Mouse (Mus musculus) limb, embryonic 11.5 days (tissue): ENCODE measurements at regions not wholly inside any gene's neighbourhood (a gene's known extent, or its start where the extent isn't known, plus 50 kb on each side); places are given as distances from the start of the nearest gene placed in this dataset.

Experiments
- ATAC-seq: fragments of 200-750 bp; cut with Nextera tagmentation; 2 replicates; pipeline ENCODE4 v1.8.0; 2017; ENCODE audit warnings: low read depth; ENCODE audit not compliant: insufficient number of reproducible peaks, low FRiP score, low TSS enrichment
- DNase-seq: peaks from one replicate; pipeline ENCODE4 v3.0.0-alpha.2; 2015; ENCODE audit warnings: low spot score
- H3K27ac ChIP-seq: fragments of 300-500 bp; sonication (generic); replicated peaks from 2 replicates; pipeline ENCODE4 v1.5.1; 2014; ENCODE audit warnings: low read depth, mild to moderate bottlenecking, low read length
- H3K27me3 ChIP-seq: fragments of 300-500 bp; sonication (generic); 2 replicates; pipeline ENCODE4 v1.6.1; 2014; ENCODE audit warnings: mild to moderate bottlenecking, low read length, mixed read lengths; ENCODE audit not compliant: control insufficient read depth, insufficient read depth
- H3K36me3 ChIP-seq: fragments of 300-500 bp; sonication (generic); 2 replicates; pipeline ENCODE4 v1.6.1; 2014; ENCODE audit warnings: mild to moderate bottlenecking, low read length, moderate library complexity, mixed read lengths; ENCODE audit not compliant: control insufficient read depth, insufficient read depth
- H3K4me1 ChIP-seq: fragments of 300-500 bp; sonication (generic); 2 replicates; pipeline ENCODE4 v1.6.1; 2014; ENCODE audit warnings: low read length, mixed read lengths; ENCODE audit not compliant: control insufficient read depth, insufficient read depth
- H3K4me2 ChIP-seq: fragments of 300-500 bp; sonication (generic); 2 replicates; pipeline ENCODE4 v1.6.1; 2014; ENCODE audit warnings: low read depth, mild to moderate bottlenecking, moderate library complexity; ENCODE audit not compliant: severe bottlenecking
- H3K4me3 ChIP-seq: fragments of 300-500 bp; sonication (generic); 2 replicates; pipeline ENCODE4 v1.5.1; 2014; ENCODE audit warnings: low read depth, low read length
- H3K9ac ChIP-seq: fragments of 300-500 bp; sonication (generic); 2 replicates; pipeline ENCODE4 v1.6.1; 2014; ENCODE audit warnings: mild to moderate bottlenecking, low read length
- H3K9me3 ChIP-seq: fragments of 300-500 bp; sonication (generic); 2 replicates; pipeline ENCODE4 v1.6.1; 2016; ENCODE audit warnings: low read length; ENCODE audit not compliant: control insufficient read depth
- WGBS: fragments of 180-500 bp; shearing (Covaris S2); extraction: QIAGEN DNeasy Blood & Tissue Kit; methylation state at CpG from one replicate; pipeline ENCODE4 v1.1.7; 2014; 5-methylcytosine and 5-hydroxymethylcytosine counted together

- ATAC-seq = no peak
- Histone ChIP-seq H3K27me3 (no peaks in the 10 kb centered on the region), H3K36me3 (no peaks in the 10 kb centered on the region), H3K4me2 (no peak overlapping the region), H3K9ac (no peak overlapping the region), H3K4me1 (0 out of 2 replicates have a peak, but pooled peaks cover 4% of the 10 kb centered on the region), H3K9me3 (no peaks in the 10 kb centered on the region), H3K27ac (no peak overlapping the region), H3K4me3 (no peak overlapping the region)
- WGBS = 8% methylated on average over 6 of the region's 6 CpGs
- no peak for DNase-seq
Observed at GRCm38 (mm10) chr12:97888291-97888800, 370.9 kb downstream of the Galc start.

GRCm38 (mm10) chr12:97882439-97882838, 376.8 kb downstream of the Galc start:
- Histone ChIP-seq H3K9ac (no peak overlapping the region), H3K4me1 (no peaks in the 10 kb centered on the region), H3K9me3 (no peaks in the 10 kb centered on the region), H3K4me2 (no peak overlapping the region), H3K4me3 (no peak overlapping the region), H3K27ac (no peak overlapping the region), H3K27me3 (no peaks in the 10 kb centered on the region), H3K36me3 (no peaks in the 10 kb centered on the region)
- WGBS = 88% methylated on average over 4 of the region's 4 CpGs
- DNase-seq (no peak), ATAC-seq (no peak)

- Histone ChIP-seq H3K4me3 (no peak overlapping the region), H3K27ac (no peak overlapping the region), H3K9me3 (no peaks in the 10 kb centered on the region), H3K4me2 (no peak overlapping the region), H3K4me1 (no peaks in the 10 kb centered on the region), H3K36me3 (no peaks in the 10 kb centered on the region), H3K27me3 (no peaks in the 10 kb centered on the region), H3K9ac (no peak overlapping the region)
- DNase-seq (peak; percentile 88), ATAC-seq (0 out of 2 replicates have a peak, but pooled peaks have one; percentile 51)
- WGBS = 8% methylated on average over 2 of the region's 2 CpGs
Observed at GRCm38 (mm10) chr12:97872391-97872790, 386.9 kb downstream of the Galc start.

GRCm38 (mm10) chr12:97862921-97863320, 396.3 kb downstream of the Galc start:
- 83% methylated on average over 3 of the region's 3 CpGs for WGBS
- no peaks in the 10 kb centered on the region for H3K4me1 ChIP-seq
- ATAC-seq = no peak

GRCm38 (mm10) chr12:97836202-97836908, 422.9 kb downstream of the Galc start:
- no peak overlapping the region for H3K4me2 ChIP-seq
- ATAC-seq = no peak
- H3K9me3 ChIP-seq = no peaks in the 10 kb centered on the region
- no peak overlapping the region for H3K4me3 ChIP-seq
- no peaks in the 10 kb centered on the region for H3K4me1 ChIP-seq
- DNase-seq = no peak
- H3K9ac ChIP-seq = no peak overlapping the region
- no peaks in the 10 kb centered on the region for H3K36me3 ChIP-seq
- no peak overlapping the region for H3K27ac ChIP-seq
- no peaks in the 10 kb centered on the region for H3K27me3 ChIP-seq
- 92% methylated on average over 8 of the region's 8 CpGs for WGBS

More at GRCm38 (mm10) chr12:97862921-97863320, 396.3 kb downstream of the Galc start:
- Histone ChIP-seq H3K27ac (no peak overlapping the region), H3K9ac (no peak overlapping the region), H3K36me3 (no peaks in the 10 kb centered on the region), H3K4me3 (no peak overlapping the region), H3K27me3 (no peaks in the 10 kb centered on the region), H3K4me2 (no peak overlapping the region), H3K9me3 (no peaks in the 10 kb centered on the region)
- no peak for DNase-seq

- ATAC-seq = peak; percentile 39; the same call in 1 of the 2 replicates
- WGBS = 34% methylated on average over 16 of the region's 16 CpGs
- Histone ChIP-seq H3K4me2 (no peak overlapping the region), H3K9me3 (no peaks in the 10 kb centered on the region), H3K4me3 (no peak overlapping the region), H3K36me3 (no peaks in the 10 kb centered on the region), H3K9ac (no peak overlapping the region), H3K4me1 (0 out of 2 replicates have a peak, but pooled peaks cover 2% of the 10 kb centered on the region), H3K27ac (no peak overlapping the region), H3K27me3 (no peaks in the 10 kb centered on the region)
- no peak for DNase-seq
Observed at GRCm38 (mm10) chr12:97793364-97794120, 465.7 kb downstream of the Galc start.

GRCm38 (mm10) chr12:97783476-97783875, 475.8 kb downstream of the Galc start:
- Histone ChIP-seq H3K9me3 (no peaks in the 10 kb centered on the region), H3K27me3 (no peaks in the 10 kb centered on the region), H3K27ac (no peak overlapping the region), H3K4me2 (no peak overlapping the region), H3K4me1 (no peaks in the 10 kb centered on the region), H3K36me3 (no peaks in the 10 kb centered on the region), H3K9ac (no peak overlapping the region), H3K4me3 (no peak overlapping the region)
- ATAC-seq (no peak), DNase-seq (no peak)
- 91% methylated on average over 3 of the region's 3 CpGs for WGBS

GRCm38 (mm10) chr12:97759116-97759515, 500.1 kb downstream of the Galc start:
- Histone ChIP-seq H3K4me3 (no peak overlapping the region), H3K36me3 (no peaks in the 10 kb centered on the region), H3K9me3 (no peaks in the 10 kb centered on the region), H3K9ac (no peak overlapping the region), H3K27me3 (no peaks in the 10 kb centered on the region), H3K27ac (no peak overlapping the region), H3K4me1 (no peaks in the 10 kb centered on the region), H3K4me2 (no peak overlapping the region)
- DNase-seq = no peak
- WGBS = 77% methylated on average over 3 of the region's 3 CpGs
- no peak for ATAC-seq
